Mouse (Mus musculus) gastrocnemius, adult 18-20 months (tissue): ENCODE results near the gene Slc16a5. TPM values are rescaled to one million over a fixed set of nuclear protein-coding genes. Genes with fewer than 3 reads are reported as not detected.

Experiments
- DNase-seq: peaks from one replicate; pipeline ENCODE4 v3.0.0; 2021; ENCODE audit warnings: low spot score
- microRNA-seq: library from miRNA; unstranded; fragments of <30 nt; microRNA quantifications from one replicate; pipeline ENCODE4 v1.2.0, GENCODE M21; 2021
- total RNA-seq, 2 experiments: library from RNA; stranded (reverse); gene quantifications; 2 replicates each; pipeline ENCODE4 v1.2.3; 2021

Gene Slc16a5
- total RNA-seq, 2 experiments from 2014 or later: not detected

- DNase-seq: peak; percentile 46
Measured at GRCm38 (mm10) chr11:115513271-115514237, 51.3 kb downstream of the Slc16a5 start.

GRCm38 (mm10) chr11:115514238-115514663 is 52.0 kb downstream of the Slc16a5 start, which contains the start of gene Jpt1:
TSS of gene Jpt1 (minus strand) at chr11:115514387.
- peak; percentile 99 for DNase-seq

GRCm38 (mm10) chr11:115515021-115515420 is 52.7 kb downstream of the Slc16a5 start:
- no peak for DNase-seq

- DNase-seq: peak; percentile 35
Measured at GRCm38 (mm10) chr11:115516942-115517341, 54.7 kb downstream of the Slc16a5 start.

- DNase-seq: no peak
Measured at GRCm38 (mm10) chr11:115518693-115519092, 56.4 kb downstream of the Slc16a5 start.

- DNase-seq: no peak
Measured at GRCm38 (mm10) chr11:115519581-115519980, 57.3 kb downstream of the Slc16a5 start.

GRCm38 (mm10) chr11:115520218-115520617 is 57.9 kb downstream of the Slc16a5 start:
- DNase-seq: no peak

GRCm38 (mm10) chr11:115521080-115521479 is 58.8 kb downstream of the Slc16a5 start:
- DNase-seq: no peak

- no peak for DNase-seq
Measured at GRCm38 (mm10) chr11:115522238-115522637, 60.0 kb downstream of the Slc16a5 start.

GRCm38 (mm10) chr11:115522703-115523102 is 60.4 kb downstream of the Slc16a5 start:
- DNase-seq: no peak

Small RNA genes within 50 kb of the gene (microRNA-seq; reads per million reads assigned to microRNA genes)
- not detected for gene Mir3968

Other genes starting within 250 kb of the Slc16a5 start
- gene Grin2c, start 195.2 kb upstream of the Slc16a5 start, total RNA-seq: under 1 TPM; 0.05 to 0.14 TPM
- 1 to 10 TPM; 3.2 TPM for gene Fdxr, start 185.4 kb upstream of the Slc16a5 start, total RNA-seq
- 1 to 10 TPM; 4.7 to 6.0 TPM for gene Fads6, start 164.8 kb upstream of the Slc16a5 start, total RNA-seq
- gene Otop2, start 155.3 kb upstream of the Slc16a5 start, total RNA-seq: not detected
- gene Ush1g, start 140.4 kb upstream of the Slc16a5 start, total RNA-seq: under 1 TPM; 0.16 to 0.19 TPM
- gene Otop3, start 127.7 kb upstream of the Slc16a5 start, total RNA-seq: not detected
- under 1 TPM; 0.81 to 0.96 TPM for gene Hid1, start 94.7 kb upstream of the Slc16a5 start, total RNA-seq
- 1 to 10 TPM; 1.2 to 1.5 TPM for gene Cdr2l, start 80.6 kb upstream of the Slc16a5 start, total RNA-seq
- 10 to 100 TPM; 90.3 to 95.5 TPM for gene Mrpl58, start 58.7 kb upstream of the Slc16a5 start, total RNA-seq
- 100 to 1,000 TPM; 772 to 857 TPM for gene Atp5h, start 42.5 kb upstream of the Slc16a5 start, total RNA-seq
- gene Kctd2, start 42.3 kb upstream of the Slc16a5 start, total RNA-seq: 10 to 100 TPM; 15.9 to 17.7 TPM
- not detected for gene Trim80, start 21.9 kb upstream of the Slc16a5 start, total RNA-seq
- 1 to 10 TPM in 1 of 2 experiments, under 1 TPM in 1; 0.82 to 1.3 TPM for gene Armc7, start 13.2 kb downstream of the Slc16a5 start, total RNA-seq
- 1 to 10 TPM; 6.2 to 6.8 TPM for gene Nt5c, start 29.4 kb downstream of the Slc16a5 start, total RNA-seq
- gene Jpt1, start 51.9 kb downstream of the Slc16a5 start, total RNA-seq: 10 to 100 TPM; 49.7 to 52.4 TPM
- gene Sumo2, start 73.8 kb downstream of the Slc16a5 start, total RNA-seq: 100 to 1,000 TPM; 146 TPM
- gene Nup85, start 102.0 kb downstream of the Slc16a5 start, total RNA-seq: 10 to 100 TPM; 17.8 to 18.0 TPM
- 10 to 100 TPM; 73.3 to 79.3 TPM for gene Mrps7, start 141.5 kb downstream of the Slc16a5 start, total RNA-seq
- 10 to 100 TPM; 15.4 to 18.8 TPM for gene Gga3, start 141.6 kb downstream of the Slc16a5 start, total RNA-seq
- 10 to 100 TPM; 42.3 to 45.0 TPM for gene Mif4gd, start 150.5 kb downstream of the Slc16a5 start, total RNA-seq
- gene Slc25a19, start 165.8 kb downstream of the Slc16a5 start, total RNA-seq: 10 to 100 TPM; 38.8 to 44.4 TPM
- 10 to 100 TPM; 63.9 to 66.6 TPM for gene Grb2, start 246.1 kb downstream of the Slc16a5 start, total RNA-seq